Mouse (Mus musculus) neutrophil, adult 59 days (primary cell): ENCODE results near the gene Ctla2a. TPM values are rescaled to one million over a fixed set of nuclear protein-coding genes. Genes with fewer than 3 reads are reported as not detected.

Experiments used
- total RNA-seq, 2 experiments: library from RNA; stranded (reverse); gene quantifications; 1 replicate in 1 of 2; 2 replicates in 1 of 2; pipeline ENCODE4 v1.2.4; 2023

The Ctla2a gene
- 1 to 10 TPM in 1 of 2 experiments, under 1 TPM in 1; 0.71 to 1.8 TPM for total RNA-seq

GRCm38 (mm10) chr13:60936500-60936901 lies at the start of gene Ctla2a, which contains the start of gene Gm49391:
Gene Ctla2a, minus strand, starts transcription at chr13:60936625.
Gene Gm49391, minus strand, starts transcription at chr13:60936571.

GRCm38 (mm10) chr13:60941884-60942283 lies 5.5 kb upstream of the Ctla2a start, which contains the start of gene Tpbpa:
Gene Tpbpa, minus strand, starts transcription at chr13:60941984.

GRCm38 (mm10) chr13:60935490-60935889 lies 935 bp downstream of the Ctla2a start, which contains the start of gene Gm49393:
Gene Gm49393, minus strand, starts transcription at chr13:60935590.

GRCm38 (mm10) chr13:60904780-60905179 lies 31.6 kb downstream of the Ctla2a start, which contains the start of gene Tpbpb:
Gene Tpbpb, minus strand, starts transcription at chr13:60904880.

GRCm38 (mm10) chr13:60897328-60897727 lies 39.1 kb downstream of the Ctla2a start, which contains the start of gene Ctla2b:
Gene Ctla2b, minus strand, starts transcription at chr13:60897447.

GRCm38 (mm10) chr13:60896794-60897193 lies 39.6 kb downstream of the Ctla2a start, which contains the start of gene Gm49392:
Gene Gm49392, minus strand, starts transcription at chr13:60896894.

Other genes starting within 250 kb of the Ctla2a start
- not detected for gene BC051665, start 150.3 kb downstream of the Ctla2a start, total RNA-seq
- not detected for gene Ctsll3, start 133.8 kb downstream of the Ctla2a start, total RNA-seq
- not detected for gene 4930486L24Rik, start 72.2 kb downstream of the Ctla2a start, total RNA-seq
- gene Gm49392, start 39.7 kb downstream of the Ctla2a start, total RNA-seq, result not detected
- gene Ctla2b, start 39.2 kb downstream of the Ctla2a start, total RNA-seq, result under 1 TPM in 1 of 2 experiments, not detected in 1; 0.46 TPM
- gene Tpbpb, start 31.7 kb downstream of the Ctla2a start, total RNA-seq, result not detected
- gene Gm49393, start 1.0 kb downstream of the Ctla2a start, total RNA-seq, result not detected
- gene Gm49391, start 54 bp downstream of the Ctla2a start, total RNA-seq, result not detected
- not detected for gene Tpbpa, start 5.4 kb upstream of the Ctla2a start, total RNA-seq
- not detected for gene Ctsj, start 69.3 kb upstream of the Ctla2a start, total RNA-seq
- gene Ctsq, start 104.0 kb upstream of the Ctla2a start, total RNA-seq, result not detected
- not detected for gene Ctsr, start 227.6 kb upstream of the Ctla2a start, total RNA-seq